Mouse (Mus musculus) T-helper 2 cell (primary cell): Measurements from ENCODE around the gene Fcgr1.

Source experiments
- in situ Hi-C: fragments of 300-600 bp; cut with MboI, MseI; formaldehyde crosslinking; loops from one replicate; pipeline ENCODE4 v1.15.1; 2025; ENCODE audit warnings: high pct_unique_total_duplicates

Gene Fcgr1

DNA sequence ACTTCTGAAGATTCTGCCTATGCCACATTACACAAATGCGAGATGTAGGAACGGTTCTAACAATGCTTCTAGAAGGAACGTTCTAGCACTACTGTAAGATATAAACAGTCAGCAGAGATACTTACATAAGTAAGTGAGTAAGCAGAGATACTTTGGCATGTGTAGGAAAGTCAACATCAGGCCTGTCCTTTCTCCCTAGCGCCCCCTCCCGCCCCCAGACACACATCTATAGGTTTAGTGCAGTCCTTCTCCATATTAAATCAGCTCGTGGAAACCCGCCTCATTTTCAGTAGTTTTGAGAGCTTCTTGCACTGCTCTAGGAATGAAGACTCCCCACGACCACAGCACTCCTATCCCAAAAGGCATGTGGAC, 16.4 kb downstream of the Fcgr1 start:
- in situ Hi-C loops: no loop called here

DNA sequence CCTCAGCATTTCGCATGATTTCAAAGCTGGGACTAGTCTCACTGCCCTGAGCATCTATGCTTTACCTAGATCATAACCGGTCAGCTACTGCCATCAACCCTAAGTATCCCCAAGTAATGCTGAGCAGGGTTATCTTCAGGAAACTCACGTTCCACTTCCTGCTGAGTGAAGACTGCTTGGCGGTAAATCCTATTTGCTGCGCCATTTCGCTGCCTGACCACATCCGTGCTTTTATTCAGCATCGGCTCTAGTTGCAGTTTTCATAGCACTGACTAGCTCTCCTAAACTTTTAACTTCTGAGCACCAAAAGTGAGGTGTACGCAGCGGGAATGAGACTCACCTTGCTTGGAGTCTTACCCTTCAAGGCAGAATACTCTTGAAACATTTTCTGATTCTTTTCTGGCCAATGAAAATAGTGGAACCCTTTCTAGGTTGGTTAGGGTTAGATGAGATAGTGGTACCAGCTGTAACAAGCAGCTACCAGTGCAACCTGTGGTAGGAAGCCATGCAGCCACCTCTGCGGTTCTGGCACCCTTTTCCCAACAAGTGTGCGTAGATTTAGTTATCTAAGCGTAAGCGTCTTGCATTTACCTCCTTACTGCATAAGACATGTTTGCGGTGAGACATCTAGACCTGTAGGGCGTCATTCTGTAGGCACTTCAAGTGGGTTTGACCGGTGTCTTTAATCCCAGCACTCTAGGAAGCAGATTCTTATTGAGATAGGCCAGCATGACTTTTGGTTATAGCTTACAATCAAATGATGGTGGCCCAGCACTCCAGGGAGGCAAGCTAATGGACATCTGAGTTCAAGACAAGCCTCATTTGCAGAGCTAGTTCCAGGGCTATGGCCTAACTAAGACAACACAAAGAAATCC, 19.9 kb downstream of the Fcgr1 start:
- in situ Hi-C loops: no loop called here

DNA sequence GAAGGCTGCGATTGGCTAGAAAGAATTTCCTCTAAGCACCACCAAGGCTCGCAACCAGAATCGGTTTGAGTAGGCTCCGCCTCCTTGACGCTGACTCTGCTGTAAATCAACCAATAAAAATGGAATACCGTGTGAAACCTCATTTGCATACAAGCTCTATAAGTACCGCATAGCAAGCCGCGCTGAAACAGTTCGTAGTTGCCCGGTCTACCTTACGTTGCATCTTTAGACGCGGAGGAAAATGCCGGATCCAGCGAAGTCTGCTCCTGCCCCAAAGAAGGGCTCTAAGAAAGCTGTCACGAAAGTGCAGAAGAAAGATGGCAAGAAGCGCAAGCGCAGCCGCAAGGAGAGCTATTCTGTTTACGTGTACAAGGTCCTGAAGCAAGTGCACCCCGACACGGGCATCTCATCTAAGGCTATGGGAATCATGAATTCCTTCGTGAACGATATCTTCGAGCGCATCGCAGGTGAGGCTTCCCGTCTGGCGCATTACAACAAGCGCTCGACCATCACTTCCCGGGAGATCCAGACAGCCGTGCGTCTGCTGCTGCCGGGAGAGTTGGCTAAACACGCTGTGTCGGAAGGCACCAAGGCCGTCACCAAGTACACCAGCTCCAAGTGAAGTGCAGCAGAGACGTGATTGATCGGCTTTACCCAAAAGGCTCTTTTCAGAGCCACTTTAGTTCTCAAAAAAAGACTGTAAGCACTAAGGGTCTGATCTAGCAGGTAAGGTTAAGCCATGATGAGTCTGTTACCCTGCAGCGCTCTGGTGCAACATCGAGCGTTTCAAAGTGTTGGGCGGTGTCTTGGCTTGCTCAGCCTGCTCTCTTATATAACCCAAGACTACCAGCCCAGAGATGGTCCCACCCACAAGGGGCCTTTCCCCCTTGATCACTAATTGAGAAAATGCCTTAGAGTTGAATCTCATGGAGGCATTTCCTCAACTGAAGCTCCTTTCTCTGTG, 24.0 kb downstream of the Fcgr1 start, which contains the start of gene Hist2h2bb:
Hist2h2bb (plus strand) TSS at position 242 of the 964 bp plus-strand sequence.
- in situ Hi-C loops: loop anchor here (10.0 kb wide), 1 partner anchor 595 kb away; no protein-coding TSS in a partner anchor

DNA sequence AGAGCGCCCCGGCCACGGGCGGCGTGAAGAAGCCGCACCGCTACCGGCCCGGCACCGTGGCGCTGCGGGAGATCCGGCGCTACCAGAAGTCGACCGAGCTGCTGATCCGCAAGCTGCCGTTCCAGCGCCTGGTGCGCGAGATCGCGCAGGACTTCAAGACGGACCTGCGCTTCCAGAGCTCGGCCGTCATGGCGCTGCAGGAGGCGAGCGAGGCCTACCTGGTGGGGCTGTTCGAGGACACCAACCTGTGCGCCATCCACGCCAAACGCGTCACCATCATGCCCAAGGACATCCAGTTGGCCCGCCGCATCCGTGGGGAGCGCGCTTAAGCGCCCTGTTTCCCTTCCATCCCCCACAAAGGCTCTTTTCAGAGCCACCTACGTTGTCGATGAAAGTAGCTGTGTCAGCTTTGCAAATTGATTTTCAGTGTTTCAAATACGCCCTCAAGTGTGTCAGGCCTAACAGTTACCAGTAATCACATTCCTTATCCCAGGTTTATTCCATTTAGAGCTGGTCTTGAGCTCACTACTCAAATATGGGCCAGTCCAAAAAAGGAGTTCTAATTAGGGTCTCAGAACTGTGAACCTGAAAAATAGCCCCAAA, 24.9 kb downstream of the Fcgr1 start:
- in situ Hi-C loops: loop anchor here (10.0 kb wide), 1 partner anchor 594 kb away; no protein-coding TSS in a partner anchor

DNA sequence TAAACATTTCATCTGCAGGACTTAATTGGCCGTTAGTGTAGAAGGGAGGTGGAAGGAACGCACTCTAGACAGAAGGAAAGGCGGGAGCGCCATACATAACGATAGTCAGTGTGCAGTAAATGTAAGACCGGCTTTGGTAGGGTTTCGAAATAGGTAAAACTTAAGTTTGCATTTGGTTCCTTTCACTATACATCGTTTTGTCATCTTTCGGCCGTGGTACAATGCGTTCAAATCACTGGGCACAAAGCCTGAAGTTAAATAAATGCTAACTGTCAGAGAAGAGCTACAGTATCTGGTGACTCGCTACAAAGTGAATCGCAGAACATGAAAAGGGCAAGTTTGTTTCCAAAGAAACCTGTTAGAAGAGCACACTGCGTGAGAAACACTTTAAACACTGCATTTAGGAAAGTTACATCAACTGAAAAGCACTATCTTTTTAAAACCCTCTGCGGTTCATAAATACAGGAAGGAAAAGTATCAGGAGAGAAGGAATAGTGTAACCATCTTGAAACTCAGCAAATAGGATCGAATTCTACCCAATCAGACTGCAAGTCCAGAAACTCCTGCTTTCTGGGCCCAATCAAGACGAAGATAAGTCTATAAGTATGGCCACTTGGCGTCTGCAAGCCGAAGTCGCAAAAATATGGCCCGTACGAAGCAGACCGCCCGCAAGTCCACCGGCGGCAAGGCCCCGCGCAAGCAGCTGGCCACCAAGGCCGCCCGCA, 25.6 kb downstream of the Fcgr1 start, which contains the start of gene Hist2h3b:
Hist2h3b (plus strand) TSS at position 604 of the 725 bp plus-strand sequence.
- in situ Hi-C loops: loop anchor here (10.0 kb wide), 1 partner anchor 593 kb away; no protein-coding TSS in a partner anchor

- in situ Hi-C loops: loop anchor here (10.0 kb wide), 1 partner anchor 593 kb away; no protein-coding TSS in a partner anchor
Measured at GRCm38 (mm10) chr3:96267541-96267940, 26.2 kb downstream of the Fcgr1 start.

- in situ Hi-C loops: loop anchor here (10.0 kb wide), 1 partner anchor 591 kb away; no protein-coding TSS in a partner anchor
Measured at GRCm38 (mm10) chr3:96266132-96266710, 27.5 kb downstream of the Fcgr1 start.

GRCm38 (mm10) chr3:96264404-96264949, 29.3 kb downstream of the Fcgr1 start:
- in situ Hi-C loops: loop anchor here (10.0 kb wide), 1 partner anchor 590 kb away; no protein-coding TSS in a partner anchor

DNA sequence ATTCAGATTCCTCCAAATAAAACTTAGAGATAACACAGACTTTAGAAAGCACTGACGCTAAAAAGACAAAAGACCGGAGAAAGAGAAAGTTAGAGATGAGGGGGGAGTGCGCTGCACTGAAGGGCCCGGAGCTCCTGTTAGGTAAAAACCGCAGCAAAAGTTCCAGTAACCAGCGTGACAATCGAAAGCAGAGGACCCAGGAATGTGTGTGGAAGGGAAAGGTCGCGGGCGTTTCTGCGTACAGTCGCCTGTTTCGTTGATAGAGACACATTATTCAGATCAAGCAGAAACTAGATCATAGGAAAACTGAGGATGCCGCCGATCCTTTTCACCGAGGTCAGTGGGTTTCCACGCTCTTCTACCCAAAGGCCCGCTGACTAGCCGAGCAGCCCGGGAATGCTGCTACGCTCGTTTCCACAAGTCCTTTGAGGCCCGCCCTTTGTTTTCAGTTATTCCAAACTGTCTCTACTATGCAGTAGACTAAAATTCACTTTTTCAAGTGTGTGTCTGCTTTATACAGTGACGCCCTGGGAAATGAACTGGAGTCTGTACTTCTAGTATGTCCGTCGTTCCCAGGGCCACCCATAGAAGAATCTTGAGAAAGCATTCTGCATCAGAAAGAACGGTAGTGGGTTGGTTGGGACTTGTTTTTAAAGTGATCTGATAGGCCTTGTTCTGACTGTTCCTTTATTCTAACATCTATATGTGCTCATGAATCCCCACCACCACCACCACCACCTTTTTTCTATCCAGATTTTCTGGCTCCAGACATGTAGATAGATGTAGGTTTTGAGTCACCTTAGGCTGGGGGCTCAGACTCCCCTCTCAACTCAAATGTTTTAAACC, 30.0 kb downstream of the Fcgr1 start:
- in situ Hi-C loops: loop anchor here (10.0 kb wide), 1 partner anchor 589 kb away; no protein-coding TSS in a partner anchor

- in situ Hi-C loops: loop anchor here (10.0 kb wide), 1 partner anchor 588 kb away; no protein-coding TSS in a partner anchor
Measured at GRCm38 (mm10) chr3:96262979-96263550, 30.7 kb downstream of the Fcgr1 start, which contains the start of gene Hist2h4. TSS of gene Hist2h4 (minus strand) at chr3:96263311.

GRCm38 (mm10) chr3:96262216-96262875, 31.4 kb downstream of the Fcgr1 start:
- in situ Hi-C loops: loop anchor here (10.0 kb wide), 1 partner anchor 588 kb away; no protein-coding TSS in a partner anchor

DNA sequence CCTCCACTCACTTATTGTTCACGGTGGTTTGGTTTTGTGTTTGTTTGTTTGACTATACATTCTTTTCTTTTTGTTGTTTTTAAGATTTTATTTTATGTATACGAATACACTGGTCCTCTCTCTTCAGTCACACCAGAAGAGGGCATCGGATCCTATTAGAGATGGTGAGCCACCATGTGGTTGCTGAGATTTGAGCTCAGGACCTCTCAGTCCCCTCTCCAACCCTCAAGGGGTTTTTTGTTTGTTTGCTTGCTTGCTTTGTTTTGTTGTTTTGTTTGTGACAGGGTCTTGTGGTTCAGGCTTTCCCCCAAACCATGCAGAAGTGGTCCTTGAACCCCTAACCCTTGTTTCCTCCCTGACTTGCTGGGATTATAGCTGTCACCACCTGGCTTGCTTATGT, 32.1 kb downstream of the Fcgr1 start:
- in situ Hi-C loops: loop anchor here (10.0 kb wide), 1 partner anchor 587 kb away; no protein-coding TSS in a partner anchor

- in situ Hi-C loops: loop anchor here (10.0 kb wide), 1 partner anchor 585 kb away; no protein-coding TSS in a partner anchor
Measured at GRCm38 (mm10) chr3:96260220-96260619, 33.5 kb downstream of the Fcgr1 start.

GRCm38 (mm10) chr3:96257190-96257589, 36.6 kb downstream of the Fcgr1 start:
- in situ Hi-C loops: no loop called here

GRCm38 (mm10) chr3:96255926-96256593, 37.7 kb downstream of the Fcgr1 start:
- in situ Hi-C loops: no loop called here

DNA sequence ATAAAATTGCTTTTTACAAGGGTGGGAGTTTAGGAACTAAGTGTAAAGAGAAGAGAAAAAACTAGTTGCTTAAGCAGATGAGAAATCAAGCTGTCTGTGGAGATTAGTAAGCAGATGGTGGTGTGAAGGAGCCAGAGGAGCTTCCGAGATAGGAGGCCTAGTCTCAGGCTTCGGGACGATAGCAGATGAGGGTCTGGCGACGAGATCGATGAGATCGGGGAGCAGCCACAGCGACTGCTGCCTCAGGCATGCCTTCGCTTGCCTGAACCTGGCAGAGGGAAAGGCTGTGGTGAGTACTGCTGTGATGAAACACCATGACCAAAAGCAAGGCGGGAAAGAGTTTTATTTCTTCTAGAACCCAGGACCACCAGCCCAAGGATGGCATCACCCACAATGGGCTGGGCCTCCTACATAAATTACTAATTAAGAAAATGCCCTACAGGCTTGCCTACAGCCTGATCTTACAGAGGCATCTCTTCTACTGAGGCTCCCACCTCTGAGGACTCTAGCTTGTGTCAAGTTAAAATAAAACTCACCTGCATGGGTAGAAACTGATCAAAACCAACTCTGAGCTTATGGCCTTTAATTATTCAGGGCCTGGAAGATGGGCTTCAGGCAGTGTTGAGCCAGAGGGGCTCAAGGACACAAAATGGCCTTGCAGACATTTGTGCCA, 39.0 kb downstream of the Fcgr1 start:
- in situ Hi-C loops: no loop called here
